Mouse (Mus musculus) embryonic facial prominence, embryonic 12.5 days (tissue): ENCODE measurements at regions not wholly inside any gene's neighbourhood (a gene's known extent, or its start where the extent isn't known, plus 50 kb on each side); places are given as distances from the start of the nearest gene placed in this dataset.
A peak's percentile ranks its signal among the peaks of the same experiment; 100 is the strongest.
"Not testable (repeated sequence)": the region's sequence is repeated elsewhere in the genome, so short reads cannot be mapped to it uniquely, and the experiment has no call there.

Experiments used
- ATAC-seq: fragments of 200-750 bp; cut with Nextera tagmentation; 2 replicates; pipeline ENCODE4 v1.8.0; 2017; ENCODE audit not compliant: insufficient number of reproducible peaks, insufficient read depth, low FRiP score, low TSS enrichment
- H3K27ac ChIP-seq: fragments of 300-500 bp; sonication (generic); 2 replicates; pipeline ENCODE4 v1.5.1; 2016; ENCODE audit warnings: mild to moderate bottlenecking
- H3K27me3 ChIP-seq: fragments of 300-500 bp; sonication (generic); 2 replicates; pipeline ENCODE4 v1.6.1; 2016; ENCODE audit warnings: mild to moderate bottlenecking, moderate library complexity
- H3K36me3 ChIP-seq: fragments of 300-500 bp; sonication (generic); 2 replicates; pipeline ENCODE4 v1.6.1; 2016; ENCODE audit warnings: mild to moderate bottlenecking
- H3K4me1 ChIP-seq: fragments of 300-500 bp; sonication (generic); 2 replicates; pipeline ENCODE4 v1.6.1; 2016
- H3K4me2 ChIP-seq: fragments of 300-500 bp; sonication (generic); replicated peaks from 2 replicates; pipeline ENCODE4 v1.6.1; 2016; ENCODE audit warnings: mild to moderate bottlenecking, moderate library complexity
- H3K4me3 ChIP-seq: fragments of 300-500 bp; sonication (generic); 2 replicates; pipeline ENCODE4 v1.5.1; 2016; ENCODE audit warnings: mild to moderate bottlenecking
- H3K9ac ChIP-seq: fragments of 300-500 bp; sonication (generic); 2 replicates; pipeline ENCODE4 v1.6.1; 2016; ENCODE audit warnings: mild to moderate bottlenecking, moderate library complexity
- H3K9me3 ChIP-seq: fragments of 300-500 bp; sonication (generic); 2 replicates; pipeline ENCODE4 v1.6.1; 2016; ENCODE audit warnings: mild to moderate bottlenecking, moderate library complexity
- WGBS: fragments of 180-500 bp; shearing (Covaris S2); methylation state at CpG from one replicate; pipeline ENCODE4 v1.1.7; 2016; 5-methylcytosine and 5-hydroxymethylcytosine counted together

- Histone ChIP-seq H3K36me3 (no peaks in the 10 kb centered on the region), H3K27ac (peak overlapping the region; percentile 32), H3K9ac (no peak overlapping the region), H3K27me3 (no peaks in the 10 kb centered on the region), H3K9me3 (no peaks in the 10 kb centered on the region), H3K4me2 (peak overlapping the region; percentile 41), H3K4me1 (peaks cover 5% of the 10 kb centered on the region; the same call in 1 of the 2 replicates), H3K4me3 (no peak overlapping the region)
- 32% methylated on average over 10 of the region's 10 CpGs for WGBS
- ATAC-seq = 0 out of 2 replicates have a peak, but pooled peaks have one; percentile 28
Measured at GRCm38 (mm10) chr16:42444408-42444862, 104.0 kb upstream of the Gap43 start.

DNA sequence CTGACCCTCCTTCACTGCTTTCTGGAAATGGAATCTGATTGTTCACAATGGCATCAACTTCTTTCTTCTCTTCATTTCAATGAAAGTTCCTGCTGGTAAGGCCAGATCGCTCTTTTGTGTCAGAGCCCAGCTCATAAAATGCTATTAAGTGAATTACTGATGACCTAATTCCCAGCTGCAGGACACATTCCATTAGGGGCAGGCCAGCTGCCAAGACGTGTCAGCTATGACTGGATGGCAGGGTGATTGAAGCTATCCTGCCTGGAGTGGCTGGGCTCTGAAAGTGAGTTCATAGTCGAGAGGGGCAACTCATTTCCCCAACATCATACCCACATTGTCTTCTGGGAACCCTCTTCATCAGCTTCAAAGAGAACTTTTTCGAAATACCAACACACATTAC is 100.4 kb upstream of the Gap43 start:
- no peak for ATAC-seq
- Histone ChIP-seq H3K4me1 (peaks cover 5% of the 10 kb centered on the region; the same call in 1 of the 2 replicates), H3K36me3 (no peaks in the 10 kb centered on the region), H3K4me2 (no peak overlapping the region), H3K9ac (no peak overlapping the region), H3K9me3 (no peaks in the 10 kb centered on the region), H3K4me3 (no peak overlapping the region), H3K27me3 (no peaks in the 10 kb centered on the region), H3K27ac (no peak overlapping the region)
- WGBS = 55% methylated on average over 4 of the region's 4 CpGs

DNA sequence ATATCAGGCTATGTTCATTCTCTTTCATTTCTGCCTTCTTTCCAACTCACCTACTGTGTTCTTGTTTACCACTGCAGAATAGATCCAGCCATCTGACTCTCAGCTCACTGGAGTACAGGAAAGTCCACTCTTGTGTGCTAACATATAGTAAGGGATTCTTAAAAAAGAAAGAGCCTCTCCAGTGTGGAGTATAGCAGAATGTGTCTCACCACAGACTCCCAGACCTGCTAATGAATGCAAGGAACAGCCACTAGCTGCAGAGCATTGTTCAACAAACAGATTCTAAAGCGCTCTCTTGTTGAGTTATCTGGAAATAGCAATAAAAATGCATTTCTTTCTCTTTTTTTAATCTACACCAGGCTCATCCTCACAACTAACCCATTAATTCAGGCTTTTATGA is 91.1 kb upstream of the Gap43 start:
- no peaks in the 10 kb centered on the region for H3K9me3 ChIP-seq
- H3K27me3 ChIP-seq = no peaks in the 10 kb centered on the region
- ATAC-seq = no peak
- no peak overlapping the region for H3K4me3 ChIP-seq
- no peak overlapping the region for H3K4me2 ChIP-seq
- WGBS = 98% methylated on average over 1 of the region's 1 CpGs
- H3K9ac ChIP-seq = no peak overlapping the region
- H3K4me1 ChIP-seq = no peaks in the 10 kb centered on the region
- H3K27ac ChIP-seq = no peak overlapping the region
- no peaks in the 10 kb centered on the region for H3K36me3 ChIP-seq

DNA sequence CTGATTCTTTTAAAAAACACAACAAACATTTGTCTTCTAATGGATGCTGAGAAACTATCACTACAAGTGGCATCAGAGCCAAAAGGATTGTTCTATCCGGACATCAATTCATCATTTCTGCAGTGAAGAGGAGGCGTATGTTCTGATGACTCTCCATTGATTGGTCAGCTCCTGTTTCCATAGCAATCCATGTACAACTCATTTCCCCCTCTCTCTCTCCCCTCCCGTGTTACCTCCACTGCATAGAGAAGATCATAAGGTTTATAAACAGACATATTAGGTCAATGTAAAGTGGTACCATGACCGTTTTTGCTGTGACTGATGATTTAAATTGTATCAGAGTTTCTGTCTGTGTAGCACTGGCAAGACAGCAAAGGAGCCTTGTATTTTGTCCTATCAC is 76.2 kb upstream of the Gap43 start:
- no peak for ATAC-seq
- Histone ChIP-seq H3K36me3 (no peaks in the 10 kb centered on the region), H3K4me1 (no peaks in the 10 kb centered on the region), H3K9me3 (no peaks in the 10 kb centered on the region), H3K4me2 (no peak overlapping the region), H3K27me3 (no peaks in the 10 kb centered on the region), H3K4me3 (no peak overlapping the region), H3K27ac (no peak overlapping the region), H3K9ac (no peak overlapping the region)
- WGBS = 79% methylated on average over 4 of the region's 4 CpGs

DNA sequence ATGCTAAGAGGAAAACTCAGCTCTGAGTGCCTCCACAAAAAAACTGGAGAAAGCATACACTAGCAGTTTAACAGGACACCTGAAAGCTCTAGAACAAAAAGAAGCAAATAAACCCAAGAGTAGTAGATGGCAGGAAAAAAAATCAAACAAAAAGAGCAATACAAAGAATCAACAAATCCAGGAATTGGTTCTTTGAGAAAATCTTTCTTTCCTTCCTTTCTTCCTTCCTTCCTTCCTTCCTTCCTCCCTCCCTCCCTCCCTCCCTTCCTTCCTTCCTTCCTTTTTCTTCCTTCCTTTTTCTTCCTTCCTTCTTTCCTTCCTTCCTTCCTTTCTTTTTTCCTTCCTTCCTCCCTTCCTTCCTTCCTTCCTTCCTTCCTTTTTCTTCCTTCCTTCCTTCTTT is 71.6 kb upstream of the Gap43 start:
- ATAC-seq, H3K4me3 ChIP-seq, H3K9ac ChIP-seq, H3K4me1 ChIP-seq, H3K27me3 ChIP-seq, H3K27ac ChIP-seq, H3K36me3 ChIP-seq, H3K4me2 ChIP-seq, H3K9me3 ChIP-seq: not testable (repeated sequence)

- no peaks in the 10 kb centered on the region for H3K27me3 ChIP-seq
- no peak for ATAC-seq
- no peaks in the 10 kb centered on the region for H3K4me1 ChIP-seq
- H3K9me3 ChIP-seq = no peaks in the 10 kb centered on the region
- H3K4me3 ChIP-seq = no peak overlapping the region
- 86% methylated on average over 1 of the region's 1 CpGs for WGBS
- no peak overlapping the region for H3K9ac ChIP-seq
- H3K27ac ChIP-seq = no peak overlapping the region
- H3K36me3 ChIP-seq = no peaks in the 10 kb centered on the region
- no peak overlapping the region for H3K4me2 ChIP-seq
Measured at GRCm38 (mm10) chr16:42396596-42396995, 56.1 kb upstream of the Gap43 start.
